Mouse (Mus musculus) embryo, embryonic 11 days (tissue): ENCODE measurements around the gene Dars.

Source experiments
- DNase-seq: peaks from one replicate; pipeline ENCODE4 v3.0.0-alpha.2; 2015

Gene Dars

DNA sequence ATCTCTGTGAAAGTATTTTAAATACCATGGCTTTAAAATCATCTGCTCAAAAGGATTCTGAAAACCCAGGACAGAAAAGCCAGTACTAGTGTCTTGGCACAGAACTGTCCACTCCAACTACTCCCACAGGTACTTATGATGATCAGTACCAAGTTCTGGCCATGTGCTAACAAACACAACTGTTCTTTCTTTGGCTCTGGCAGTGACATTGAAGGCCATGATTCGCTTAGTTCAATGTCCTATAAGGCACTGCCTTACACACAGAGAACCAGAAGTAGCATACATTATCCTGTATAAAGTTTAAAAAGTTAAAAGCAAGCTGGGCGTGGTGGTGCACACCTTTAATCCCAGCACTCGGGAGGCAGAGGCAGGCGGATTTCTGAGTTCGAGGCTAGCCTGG lies 6.0 kb downstream of the Dars start:
- no peak for DNase-seq

DNA sequence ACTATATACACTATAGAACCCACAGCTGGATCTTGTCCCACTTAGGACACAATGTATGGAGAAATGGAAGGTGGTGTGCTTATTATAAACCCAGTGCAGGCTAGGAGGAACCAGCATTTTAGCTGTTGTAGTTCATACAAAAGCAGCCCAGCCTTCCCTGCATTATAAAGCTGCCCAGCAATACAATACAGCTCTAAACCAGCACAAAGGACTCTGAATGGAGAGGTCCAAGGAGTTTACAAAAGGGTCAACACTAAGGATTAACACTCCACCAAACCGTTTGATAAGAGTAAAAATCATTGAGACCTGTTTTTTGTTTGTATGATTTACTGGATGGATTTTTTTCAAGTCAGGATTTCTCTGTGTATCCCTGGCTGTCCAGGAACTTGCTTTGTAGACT lies 10.3 kb downstream of the Dars start:
- peak; percentile 34 for DNase-seq

DNA sequence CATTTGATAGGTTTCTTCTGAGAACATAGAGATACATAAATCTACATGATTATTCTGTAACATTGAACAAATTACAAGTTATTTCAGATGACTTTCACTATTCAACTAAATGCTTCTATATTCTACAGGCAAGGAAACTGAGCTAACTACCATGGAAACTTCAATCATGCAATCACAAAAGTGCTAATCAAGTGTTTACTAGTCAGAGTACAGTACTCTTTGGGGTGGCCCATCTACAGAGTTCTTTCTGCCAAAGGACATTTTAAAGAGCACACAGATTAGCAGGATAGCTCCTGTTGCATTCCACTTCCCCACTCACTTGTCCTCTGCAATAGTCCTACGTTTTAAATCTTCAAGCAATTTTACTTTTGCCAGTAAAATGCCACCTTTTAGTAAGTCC lies 11.5 kb downstream of the Dars start:
- no peak for DNase-seq

DNA sequence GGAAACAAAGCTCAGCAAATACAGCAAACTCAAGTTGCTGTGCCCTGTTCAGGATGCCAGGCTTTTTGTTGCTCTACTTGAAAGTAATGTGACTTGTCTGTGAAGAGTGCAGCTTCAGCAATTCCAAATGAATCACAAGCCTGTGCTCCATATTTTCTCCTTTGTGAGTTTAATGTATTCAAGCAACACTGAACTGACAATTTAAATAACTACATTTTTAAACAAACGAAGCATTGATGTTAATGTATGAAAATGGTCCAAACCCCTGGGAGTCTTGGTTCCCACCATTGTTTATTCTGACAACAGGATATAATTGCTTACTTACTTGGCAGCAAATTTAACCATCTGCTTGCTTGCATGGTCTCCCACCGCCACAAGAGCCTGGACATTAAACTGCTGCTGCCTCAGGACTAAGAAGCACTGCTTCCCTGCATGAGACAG lies 12.1 kb downstream of the Dars start:
- DNase-seq = peak; percentile 47

DNA sequence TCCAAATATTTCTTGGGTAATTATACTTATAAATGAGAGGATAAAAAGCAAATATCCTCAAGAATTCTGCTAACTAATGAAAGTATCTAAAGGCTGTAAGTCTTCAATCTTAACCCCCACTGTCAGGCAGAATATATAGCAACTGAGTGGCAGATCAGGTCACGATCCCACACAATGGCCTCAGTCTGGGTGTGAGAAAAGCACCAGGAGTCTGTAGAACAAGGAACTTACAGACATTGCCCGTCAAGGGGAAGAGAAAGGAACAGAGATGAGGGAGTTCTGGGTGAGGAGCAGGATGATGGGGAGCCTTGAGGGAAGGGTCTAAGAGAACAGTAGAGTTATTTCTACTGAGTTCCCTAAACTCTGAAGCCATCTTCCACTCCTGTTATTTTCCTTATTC lies 16.2 kb downstream of the Dars start:
- DNase-seq = peak; percentile 24

DNA sequence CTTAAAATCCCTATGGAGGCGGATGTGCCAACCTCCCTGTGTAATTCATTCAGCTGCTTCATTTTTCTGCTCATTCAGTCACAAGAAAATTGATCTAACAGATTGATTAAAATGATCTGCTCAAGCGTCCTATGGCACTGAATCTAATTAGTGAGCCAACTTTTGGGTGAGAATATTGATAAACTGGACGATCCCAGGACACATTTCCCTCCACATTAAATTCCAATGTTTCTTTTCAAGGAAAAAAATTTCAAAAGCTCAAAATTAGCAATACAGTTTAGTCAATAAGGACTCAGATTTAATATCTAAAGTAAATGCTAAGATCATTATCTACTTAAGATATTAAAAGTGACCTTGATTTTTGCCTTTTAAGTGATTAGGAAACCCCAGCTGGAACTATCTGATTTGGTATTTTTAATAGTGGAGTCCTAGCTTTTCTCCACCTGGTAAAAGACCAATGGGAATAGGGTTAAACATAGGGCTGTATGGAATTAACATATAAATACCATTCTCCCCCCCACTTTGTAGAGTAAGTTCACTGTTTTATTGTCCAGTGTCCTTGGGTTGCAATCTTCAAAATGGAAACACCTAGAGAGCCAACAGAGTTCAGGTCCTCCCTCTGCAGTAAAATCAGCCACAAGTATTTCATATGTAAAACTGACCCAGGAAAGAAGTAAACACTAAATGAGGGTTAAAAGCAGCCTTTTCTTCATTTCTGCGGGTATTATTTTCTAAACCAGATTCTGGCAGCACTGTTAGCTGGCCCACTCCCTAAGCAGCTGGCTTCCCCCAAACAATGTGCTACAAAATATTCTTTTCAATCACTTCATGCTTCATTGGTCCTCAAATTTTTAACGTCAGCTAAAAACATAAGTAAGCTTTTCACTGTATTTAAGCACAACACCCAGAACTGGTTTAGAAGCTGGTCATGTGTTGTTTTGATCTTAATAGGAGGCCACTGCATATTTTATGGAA lies 16.9 kb downstream of the Dars start:
- DNase-seq = no peak

DNA sequence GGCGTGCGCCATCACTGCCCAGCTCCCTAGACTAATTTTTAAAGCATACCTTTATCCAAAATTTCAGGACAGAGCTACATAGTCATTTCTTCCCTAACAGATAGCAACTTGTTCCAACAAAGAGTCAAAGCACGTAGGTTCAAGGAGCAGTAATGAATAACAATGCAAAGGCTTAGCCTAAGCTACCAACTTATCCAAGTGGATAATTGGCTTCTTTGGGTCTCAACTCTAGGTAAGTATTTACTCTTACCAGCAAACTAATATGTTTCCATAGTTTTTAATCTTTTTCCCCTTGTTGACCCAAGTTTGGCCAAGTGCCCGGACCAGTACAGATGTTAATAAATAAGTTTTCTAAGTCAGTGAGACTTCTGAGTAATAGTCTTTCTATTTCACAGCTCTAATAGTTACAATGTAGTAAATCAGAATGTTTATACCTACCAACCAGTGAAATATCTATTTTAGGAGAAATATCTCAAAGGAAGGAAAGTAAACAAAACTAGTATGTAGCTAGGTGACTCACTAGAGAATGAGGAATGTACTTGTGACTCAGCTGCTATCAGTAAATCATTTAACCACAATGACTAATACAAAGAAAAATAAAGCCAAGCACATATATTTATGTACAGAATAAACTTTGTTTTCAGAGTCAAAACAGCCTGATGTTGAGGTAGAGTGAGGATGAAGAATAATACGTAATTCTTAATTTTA lies 18.3 kb downstream of the Dars start:
- DNase-seq = no peak

DNA sequence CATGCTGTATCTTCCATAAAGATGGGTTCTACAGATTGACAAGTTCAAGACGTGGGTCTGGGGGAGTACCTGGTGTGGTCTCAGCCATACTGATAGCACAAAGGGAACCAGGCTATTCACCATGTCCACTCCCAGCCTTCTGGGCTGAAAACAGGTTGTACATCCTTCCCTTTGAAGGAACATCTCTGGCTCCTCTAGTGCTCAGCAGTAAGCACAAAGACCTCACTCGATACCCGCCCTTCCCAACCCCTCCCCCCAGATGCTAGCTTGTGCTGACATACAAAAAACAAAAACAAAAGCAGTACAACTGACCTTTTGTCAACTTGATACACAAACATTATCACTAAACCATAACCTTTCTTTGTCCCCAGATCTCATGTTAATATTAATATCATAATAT lies 22.5 kb downstream of the Dars start:
- no peak for DNase-seq

DNA sequence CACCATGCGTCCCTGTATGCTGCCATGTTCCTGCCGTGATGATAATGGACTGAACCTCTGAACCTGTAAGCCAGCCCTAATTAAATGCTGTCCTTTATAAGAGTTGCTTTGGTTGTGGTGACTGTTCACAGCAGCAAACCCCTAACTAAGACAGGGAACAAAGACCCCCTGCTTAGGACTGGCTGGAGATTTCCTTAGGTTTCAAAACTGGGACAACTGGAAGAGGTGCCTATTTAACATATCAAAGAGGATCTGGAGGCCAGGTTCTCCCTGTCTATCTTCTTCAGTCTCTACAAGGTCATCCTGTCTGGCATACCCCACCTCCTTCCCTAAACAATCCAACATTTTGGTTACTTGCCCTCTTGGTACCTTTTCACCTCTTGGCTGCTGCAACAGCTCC lies 24.8 kb downstream of the Dars start:
- DNase-seq = no peak

DNA sequence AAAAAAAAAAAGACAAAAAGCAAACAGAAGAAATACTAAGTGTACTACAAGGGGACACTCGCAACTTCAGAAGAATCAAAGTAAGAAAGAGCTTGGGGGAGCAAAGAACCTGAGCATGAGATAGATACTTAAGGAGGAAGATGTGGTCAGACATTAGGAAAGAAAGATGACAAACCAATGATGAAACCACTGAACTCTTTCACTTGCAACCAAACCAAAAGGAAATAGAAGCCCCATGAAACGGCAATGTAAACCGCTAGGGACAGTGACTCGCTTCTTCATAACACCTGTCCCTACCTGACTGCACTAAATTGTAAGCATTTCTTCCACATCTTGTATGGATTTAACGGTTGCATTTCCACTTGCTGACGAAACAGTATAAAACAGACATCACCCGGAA lies 30.7 kb downstream of the Dars start:
- no peak for DNase-seq

DNA sequence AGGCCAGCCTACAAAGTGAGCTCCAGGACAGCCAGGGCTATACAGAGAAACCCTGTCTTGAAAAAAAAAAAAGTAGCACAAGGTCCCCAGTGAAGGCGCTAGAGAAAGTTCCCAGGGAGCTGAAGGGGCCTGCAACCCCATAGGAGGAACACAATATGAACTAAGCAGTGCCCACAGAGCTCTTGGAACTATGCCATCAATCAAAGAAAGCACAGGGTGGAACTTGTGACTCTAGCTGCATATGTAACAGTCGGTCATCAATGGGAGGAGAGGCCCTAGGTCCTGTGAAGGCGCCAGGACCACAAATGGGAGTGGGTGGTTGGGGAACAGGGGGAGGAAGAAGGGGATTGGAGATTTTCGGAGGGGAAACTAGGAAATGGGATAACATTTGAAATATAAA lies 40.3 kb downstream of the Dars start:
- DNase-seq = no peak

DNA sequence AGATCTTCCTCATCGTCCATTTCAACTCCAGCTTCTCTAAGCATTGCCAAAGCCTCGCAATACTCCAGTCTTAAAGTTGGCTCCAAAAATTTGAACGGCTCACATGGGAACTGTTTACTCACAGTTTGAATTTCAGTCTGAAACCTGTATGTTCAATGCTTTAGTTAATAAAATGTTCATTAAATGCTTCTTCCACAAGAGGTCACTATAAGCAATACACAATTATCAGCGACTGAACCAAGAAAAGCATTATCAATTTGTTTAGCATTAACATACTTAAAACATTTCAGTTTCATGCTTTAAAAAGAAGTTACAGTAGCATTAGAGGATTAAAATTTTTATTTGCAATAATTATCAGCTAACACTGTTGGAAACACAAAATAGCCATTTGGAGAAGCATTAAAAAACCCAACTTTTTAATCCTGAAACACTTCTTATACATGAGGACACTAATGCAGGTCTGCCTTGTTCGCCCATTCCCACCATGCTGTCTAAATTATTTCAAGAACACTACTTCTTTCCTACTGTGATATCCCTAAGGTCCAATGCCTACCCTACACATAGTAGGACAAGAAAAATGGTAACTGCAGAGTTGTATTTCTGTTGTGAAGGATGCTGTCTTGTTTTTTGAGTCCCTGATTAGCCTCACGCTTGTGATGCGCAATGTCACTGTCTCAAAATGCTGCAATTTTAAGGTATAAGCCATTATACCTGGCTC lies 44.9 kb downstream of the Dars start:
- DNase-seq = peak; percentile 42

DNA sequence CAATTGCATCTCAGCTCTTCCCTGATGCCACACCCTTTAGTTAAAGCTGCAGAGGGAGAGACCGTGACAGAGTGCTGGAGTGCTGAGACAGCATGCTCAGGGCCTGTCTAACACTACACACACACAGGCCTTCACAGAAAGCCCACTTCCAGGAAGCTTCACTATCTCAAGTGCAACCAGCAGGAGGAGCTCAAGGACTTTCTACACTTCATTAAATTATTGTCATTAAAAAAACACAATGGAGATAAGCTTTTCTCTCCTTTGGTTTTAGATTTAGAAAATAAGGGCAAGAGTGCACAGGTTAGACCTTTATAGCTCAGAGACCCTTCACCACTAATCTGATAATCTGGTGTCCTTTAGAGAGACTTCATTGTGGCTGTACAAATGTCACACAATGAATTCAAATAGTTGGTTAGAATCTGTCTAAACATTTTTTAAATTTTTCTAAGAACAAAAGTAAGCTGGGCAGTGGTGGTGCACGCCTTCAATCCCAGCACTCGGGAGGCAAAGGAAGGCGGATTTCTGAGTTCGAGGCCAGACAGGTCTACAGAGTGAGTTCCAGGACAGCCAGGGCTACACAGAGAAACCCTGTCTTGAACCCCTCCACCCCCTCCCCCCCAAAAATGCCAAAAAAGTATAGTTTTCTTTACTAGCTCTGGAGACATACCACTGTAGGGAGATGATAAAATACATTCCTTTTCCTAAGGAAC lies 48.3 kb downstream of the Dars start:
- DNase-seq = peak; percentile 72

DNA sequence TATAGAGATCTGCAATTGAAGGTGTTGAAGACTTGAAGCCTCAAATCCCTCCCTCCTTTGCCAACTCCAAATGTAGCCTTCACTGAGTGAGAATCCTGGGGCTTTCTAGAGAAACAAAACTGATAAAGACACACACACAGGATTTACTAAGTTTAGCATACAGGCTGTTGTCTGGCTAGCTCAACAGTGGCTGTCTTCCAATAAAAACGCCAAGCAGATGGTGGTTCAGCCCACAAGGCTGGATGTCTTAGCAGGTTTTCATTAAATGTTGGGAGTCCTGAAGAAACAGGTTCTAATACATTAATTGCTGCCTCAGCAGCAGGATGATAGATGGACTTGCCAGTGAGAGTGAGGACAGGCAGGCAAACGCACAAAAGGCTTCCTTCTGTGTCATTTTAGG lies 56.6 kb downstream of the Dars start:
- no peak for DNase-seq

DNA sequence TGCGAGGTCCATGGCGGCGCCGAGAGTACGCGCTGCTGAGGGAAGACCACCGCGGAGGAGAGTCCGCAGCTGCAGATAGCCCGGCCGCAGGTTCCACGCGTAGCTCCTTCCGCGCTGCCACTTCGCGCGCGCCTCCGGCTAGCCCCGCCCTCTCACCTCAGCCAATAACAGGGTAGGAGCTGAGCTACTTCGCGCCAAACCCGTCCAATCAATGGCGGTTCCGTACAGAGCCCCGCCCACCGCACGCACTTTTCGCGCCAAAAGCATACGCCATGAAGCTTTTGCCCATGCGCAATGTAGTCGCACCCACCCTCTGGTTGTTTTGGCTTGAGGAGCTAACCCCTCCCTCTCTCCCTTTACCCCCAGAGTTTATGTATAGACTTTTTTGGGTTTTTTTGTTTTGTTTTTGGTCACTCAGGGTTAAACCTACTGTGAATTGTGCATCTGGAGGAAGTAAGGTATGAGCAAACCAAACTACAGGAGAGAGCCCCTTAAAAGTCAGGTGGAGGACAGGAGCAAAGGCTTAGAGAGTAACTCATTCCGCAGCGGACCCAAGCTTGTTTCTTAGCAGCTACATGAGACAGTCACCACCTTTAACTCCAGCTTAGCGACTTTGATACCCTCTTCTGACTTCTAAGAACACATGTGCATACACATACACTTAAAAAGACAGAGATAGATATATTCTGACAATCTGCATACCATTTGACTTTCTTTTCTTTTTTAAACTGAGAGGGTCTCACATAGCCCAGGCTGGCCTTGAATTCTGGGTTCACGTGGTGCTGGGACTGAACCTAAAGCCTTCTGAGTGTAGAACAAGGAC lies 57.4 kb downstream of the Dars start, which contains the start of gene Mcm6:
Gene Mcm6 (minus strand): TSS at position 111 of the 823 bp plus-strand sequence.
- DNase-seq = peak; percentile 98

DNA sequence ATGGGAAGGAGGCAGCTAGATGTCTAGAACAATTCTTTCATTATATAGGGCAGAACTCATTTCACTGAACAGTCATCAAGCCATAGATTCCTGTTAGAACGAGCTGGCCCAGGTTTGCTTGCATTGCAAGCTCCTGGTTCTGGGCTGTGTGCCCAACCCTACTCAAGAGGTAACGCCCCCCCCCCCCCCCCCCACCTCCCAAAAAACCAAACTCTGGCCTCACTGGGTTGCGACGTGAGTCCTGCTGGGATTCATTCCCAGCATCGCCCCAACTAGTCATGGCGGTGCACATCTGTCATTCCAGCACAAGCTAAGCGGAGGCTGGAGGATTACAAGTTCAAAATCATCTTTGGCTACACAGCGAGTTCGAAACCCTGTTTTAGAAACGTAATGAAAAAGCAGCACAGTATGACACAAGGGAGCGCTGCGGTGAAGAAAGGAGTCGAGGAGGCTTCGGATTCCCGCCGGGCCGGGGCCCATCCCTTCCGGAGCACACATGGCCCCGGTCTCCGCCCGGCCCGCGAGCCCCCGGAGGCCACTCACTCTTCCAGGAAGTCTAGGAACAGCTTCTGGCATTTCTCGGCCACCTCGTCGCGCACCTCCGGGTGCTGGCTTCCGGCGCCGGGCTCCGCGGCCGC lies 58.1 kb downstream of the Dars start:
- no peak for DNase-seq

DNA sequence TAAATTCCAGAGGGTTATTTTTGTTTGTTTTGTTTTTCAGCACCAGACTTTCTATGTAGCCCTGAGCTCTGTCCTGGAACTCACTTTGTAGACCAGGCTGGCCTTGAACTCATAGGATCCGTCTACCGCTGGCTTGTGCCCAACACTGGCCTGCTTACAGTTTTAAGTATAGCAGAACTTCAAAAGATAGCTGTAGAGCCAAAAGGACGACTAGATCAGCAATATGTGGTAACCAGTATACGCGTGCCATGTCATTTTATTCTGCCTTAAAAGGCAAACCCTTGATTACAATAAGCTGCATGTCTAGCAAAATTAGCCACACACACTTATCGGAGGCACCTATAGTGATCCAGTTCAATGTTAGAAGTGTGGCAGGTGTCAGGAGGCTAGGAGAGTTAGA lies 58.9 kb downstream of the Dars start:
- DNase-seq = no peak

DNA sequence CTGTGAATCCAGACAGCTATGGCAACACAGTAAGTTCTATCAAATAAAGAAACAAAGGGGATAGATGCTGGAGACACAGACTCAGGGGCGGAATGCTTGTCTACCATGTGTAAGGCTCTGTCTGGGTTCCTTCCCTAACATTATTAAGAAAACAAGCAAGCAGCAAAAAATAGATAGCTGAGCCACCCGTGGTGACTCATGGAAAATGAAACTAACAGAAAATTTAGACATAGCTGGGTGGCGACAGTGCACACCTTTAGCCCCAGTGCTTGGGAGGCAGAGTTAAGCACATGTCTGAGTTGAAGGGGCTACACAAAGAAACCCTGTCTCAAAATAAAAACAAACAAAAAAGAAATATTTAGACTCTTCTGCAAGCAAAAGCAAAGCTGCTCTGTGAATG lies 59.7 kb downstream of the Dars start:
- no peak for DNase-seq

DNA sequence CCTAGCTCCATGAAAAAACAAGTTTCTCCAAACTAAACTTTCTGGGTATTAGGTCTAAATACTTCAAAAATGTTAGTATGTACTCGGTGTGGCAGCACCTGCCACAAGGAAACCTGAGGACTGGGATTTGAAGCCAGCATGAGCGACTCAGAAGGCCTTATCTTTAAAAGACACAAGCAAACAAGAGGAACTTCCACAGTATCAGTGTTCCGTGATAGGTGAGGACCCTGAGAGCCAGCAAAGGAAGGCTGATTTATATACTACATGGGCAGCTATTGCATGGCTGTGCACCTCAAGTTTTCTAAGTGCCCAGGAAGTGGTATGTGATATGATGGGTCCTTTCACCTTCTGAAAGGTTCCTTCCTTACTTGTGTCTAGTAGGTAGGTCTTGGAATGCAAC lies 64.1 kb downstream of the Dars start:
- DNase-seq = no peak

DNA sequence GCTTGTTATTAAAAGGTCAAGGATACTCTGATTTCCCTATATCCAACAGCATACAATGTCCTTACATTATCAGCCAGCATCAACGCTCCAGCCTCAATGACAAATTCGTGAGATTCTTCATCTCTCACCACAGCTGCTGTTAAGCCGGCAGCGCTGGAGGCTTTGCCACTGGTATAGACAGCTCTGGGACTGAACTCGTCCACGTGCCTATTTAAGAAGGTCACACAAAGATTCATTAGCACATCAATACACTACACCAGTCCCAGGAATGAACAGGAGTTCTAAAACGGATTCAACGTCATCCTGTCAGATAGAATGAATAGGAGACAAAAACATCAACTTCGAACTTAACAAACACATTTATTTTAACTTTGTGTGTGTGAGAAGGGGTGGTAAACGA lies 72.9 kb downstream of the Dars start:
- peak; percentile 36 for DNase-seq

DNA sequence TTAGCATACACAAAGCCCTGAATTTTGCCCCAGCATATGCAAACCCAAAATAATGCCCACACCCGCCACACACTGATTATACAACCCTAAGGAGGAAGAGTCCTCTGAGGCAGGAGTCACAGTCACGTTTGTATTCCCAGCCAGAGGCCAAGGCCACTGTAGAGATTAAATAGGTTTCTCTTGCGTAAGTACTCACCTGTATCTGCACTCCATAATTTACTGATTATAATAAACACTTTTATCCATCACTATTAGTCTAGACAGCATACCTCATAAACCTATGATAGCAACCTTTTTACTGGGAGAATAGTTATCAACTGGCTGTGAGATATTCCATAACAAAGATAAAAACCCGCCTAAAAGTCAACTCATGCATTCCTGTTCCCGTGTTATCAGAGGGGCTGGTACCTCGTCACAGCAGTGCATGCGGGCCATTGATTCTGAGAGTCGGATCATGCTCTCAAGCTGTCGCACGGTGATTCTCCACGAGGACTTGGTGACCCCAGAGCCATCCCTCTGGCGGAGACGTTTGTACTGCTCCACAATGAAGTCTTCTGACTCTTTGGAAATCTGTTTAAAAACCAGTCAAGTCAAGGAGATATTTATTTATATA lies 79.4 kb downstream of the Dars start:
- no peak for DNase-seq
